Mouse (Mus musculus): Measurements from ENCODE around the gene Pkib.

DNA sequence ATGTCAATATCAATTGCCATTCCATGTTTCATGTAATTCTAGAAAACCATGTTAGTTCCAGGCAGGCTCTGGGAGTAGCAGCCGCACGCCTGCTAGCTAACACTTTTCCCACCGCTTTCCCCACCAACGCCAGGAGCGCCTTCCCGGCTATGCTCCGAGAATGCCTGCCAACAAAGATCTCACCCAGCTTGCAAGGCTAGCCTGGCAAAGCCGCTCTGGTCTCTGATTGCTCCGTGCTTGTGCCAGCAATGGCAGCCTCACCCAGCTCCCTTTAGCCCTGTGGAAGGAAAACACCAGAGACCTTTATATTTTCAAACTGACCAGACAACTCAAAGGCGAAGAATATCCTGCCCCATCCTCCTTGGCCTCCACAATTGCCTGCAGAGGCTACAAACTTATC is 8.5 kb upstream of the Pkib start:
- TF ChIP-seq RCOR1 (IDR thresholded peaks at IDR 0.05; ENCODE audit: low read depth, low read length), result no peak
- no peak for TF ChIP-seq POLR2A (IDR thresholded peaks at IDR 0.05; ENCODE audit: control insufficient read depth in 1 of 2, insufficient read depth in 1 of 2, low read depth in 1 of 2, low read length in 2 of 2, poor library complexity in 1 of 2)

All from MEL (cell line).